Mouse (Mus musculus) forebrain, embryonic 12.5 days (tissue): ENCODE measurements at regions not wholly inside any gene's neighbourhood (a gene's known extent, or its start where the extent isn't known, plus 50 kb on each side); places are given as distances from the start of the nearest gene placed in this dataset.

Source experiments
- ATAC-seq: fragments of 200-750 bp; cut with Nextera tagmentation; 2 replicates; pipeline ENCODE4 v1.8.0; 2017; ENCODE audit warnings: moderate TSS enrichment; ENCODE audit not compliant: low FRiP score
- H3K27ac ChIP-seq: fragments of 300-500 bp; sonication (generic); 2 replicates; pipeline ENCODE4 v1.5.1; 2016; ENCODE audit warnings: mild to moderate bottlenecking
- H3K27me3 ChIP-seq: fragments of 300-500 bp; sonication (generic); 2 replicates; pipeline ENCODE4 v1.6.1; 2016; ENCODE audit warnings: mild to moderate bottlenecking
- H3K36me3 ChIP-seq: fragments of 300-500 bp; sonication (generic); replicated peaks from 2 replicates; pipeline ENCODE4 v1.6.1; 2016; ENCODE audit warnings: mild to moderate bottlenecking
- H3K4me1 ChIP-seq: fragments of 300-500 bp; sonication (generic); 2 replicates; pipeline ENCODE4 v1.6.1; 2016
- H3K4me2 ChIP-seq: fragments of 300-500 bp; sonication (generic); 2 replicates; pipeline ENCODE4 v1.6.1; 2016; ENCODE audit warnings: mild to moderate bottlenecking, moderate library complexity
- H3K4me3 ChIP-seq: fragments of 300-500 bp; sonication (generic); replicated peaks from 2 replicates; pipeline ENCODE4 v1.5.1; 2016; ENCODE audit warnings: mild to moderate bottlenecking
- H3K9ac ChIP-seq: fragments of 300-500 bp; sonication (generic); 2 replicates; pipeline ENCODE4 v1.6.1; 2016; ENCODE audit warnings: mild to moderate bottlenecking
- H3K9me3 ChIP-seq: fragments of 300-500 bp; sonication (generic); 2 replicates; pipeline ENCODE4 v1.6.1; 2016
- WGBS: fragments of 180-500 bp; shearing (Covaris S2); methylation state at CpG from one replicate; pipeline ENCODE4 v1.1.7; 2016; 5-methylcytosine and 5-hydroxymethylcytosine counted together

- no peak overlapping the region for H3K4me3 ChIP-seq
- H3K27me3 ChIP-seq, result peaks cover 13% of the 10 kb centered on the region
- no peak overlapping the region for H3K4me2 ChIP-seq
- H3K4me1 ChIP-seq, result no peaks in the 10 kb centered on the region
- ATAC-seq, result no peak
- peaks cover 10% of the 10 kb centered on the region for H3K9me3 ChIP-seq
- no peaks in the 10 kb centered on the region for H3K36me3 ChIP-seq
- H3K9ac ChIP-seq, result no peak overlapping the region
- H3K27ac ChIP-seq, result no peak overlapping the region
- WGBS, result 91% methylated on average over 5 of the region's 5 CpGs
Observed at GRCm38 (mm10) chr8:126810516-126810915, 135.1 kb downstream of the Tomm20 start.

GRCm38 (mm10) chr8:126809321-126809720 is 136.3 kb downstream of the Tomm20 start:
- peaks cover 13% of the 10 kb centered on the region for H3K27me3 ChIP-seq
- 71% methylated on average over 1 of the region's 1 CpGs for WGBS
- peaks cover 10% of the 10 kb centered on the region for H3K9me3 ChIP-seq
- H3K4me2 ChIP-seq, result no peak overlapping the region
- no peak for ATAC-seq
- no peak overlapping the region for H3K4me3 ChIP-seq
- no peak overlapping the region for H3K27ac ChIP-seq
- H3K9ac ChIP-seq, result no peak overlapping the region
- H3K36me3 ChIP-seq, result no peaks in the 10 kb centered on the region
- no peaks in the 10 kb centered on the region for H3K4me1 ChIP-seq

GRCm38 (mm10) chr8:126808496-126808895 is 137.1 kb downstream of the Tomm20 start:
- Histone ChIP-seq H3K36me3 (no peaks in the 10 kb centered on the region), H3K27me3 (peaks cover 13% of the 10 kb centered on the region), H3K27ac (no peak overlapping the region), H3K9me3 (peaks cover 9% of the 10 kb centered on the region), H3K4me3 (no peak overlapping the region), H3K4me1 (no peaks in the 10 kb centered on the region), H3K4me2 (no peak overlapping the region), H3K9ac (no peak overlapping the region)
- no peak for ATAC-seq
- 85% methylated on average over 4 of the region's 4 CpGs for WGBS

GRCm38 (mm10) chr8:126807171-126807768 is 138.4 kb downstream of the Tomm20 start:
- no peaks in the 10 kb centered on the region for H3K9me3 ChIP-seq
- ATAC-seq, result no peak
- H3K36me3 ChIP-seq, result no peaks in the 10 kb centered on the region
- H3K4me3 ChIP-seq, result no peak overlapping the region
- no peak overlapping the region for H3K9ac ChIP-seq
- H3K27ac ChIP-seq, result no peak overlapping the region
- 83% methylated on average over 8 of the region's 8 CpGs for WGBS
- no peak overlapping the region for H3K4me2 ChIP-seq
- no peaks in the 10 kb centered on the region for H3K4me1 ChIP-seq
- peaks cover 13% of the 10 kb centered on the region for H3K27me3 ChIP-seq

GRCm38 (mm10) chr8:126806591-126806990 is 139.1 kb downstream of the Tomm20 start:
- Histone ChIP-seq H3K4me3 (no peak overlapping the region), H3K27ac (no peak overlapping the region), H3K9me3 (no peaks in the 10 kb centered on the region), H3K36me3 (no peaks in the 10 kb centered on the region), H3K9ac (no peak overlapping the region), H3K4me1 (no peaks in the 10 kb centered on the region), H3K4me2 (no peak overlapping the region), H3K27me3 (peaks cover 13% of the 10 kb centered on the region)
- 93% methylated on average over 2 of the region's 2 CpGs for WGBS
- no peak for ATAC-seq

- no peak for ATAC-seq
- H3K9me3 ChIP-seq, result no peaks in the 10 kb centered on the region
- H3K27ac ChIP-seq, result no peak overlapping the region
- H3K4me1 ChIP-seq, result no peaks in the 10 kb centered on the region
- WGBS, result 88% methylated on average over 3 of the region's 3 CpGs
- no peak overlapping the region for H3K4me3 ChIP-seq
- H3K4me2 ChIP-seq, result no peak overlapping the region
- H3K9ac ChIP-seq, result no peak overlapping the region
- no peaks in the 10 kb centered on the region for H3K36me3 ChIP-seq
- H3K27me3 ChIP-seq, result peaks cover 13% of the 10 kb centered on the region
Observed at GRCm38 (mm10) chr8:126806181-126806560, 139.5 kb downstream of the Tomm20 start.

- no peak for ATAC-seq
- Histone ChIP-seq H3K36me3 (no peaks in the 10 kb centered on the region), H3K4me3 (no peak overlapping the region), H3K4me1 (no peaks in the 10 kb centered on the region), H3K27me3 (peaks cover 10% of the 10 kb centered on the region), H3K9me3 (no peaks in the 10 kb centered on the region), H3K4me2 (no peak overlapping the region), H3K27ac (peak overlapping the region; percentile 25; the same call in 1 of the 2 replicates), H3K9ac (no peak overlapping the region)
- 66% methylated on average over 13 of the region's 13 CpGs for WGBS
Observed at GRCm38 (mm10) chr8:126805365-126806180, 140.1 kb downstream of the Tomm20 start.

- H3K36me3 ChIP-seq, result no peaks in the 10 kb centered on the region
- H3K27me3 ChIP-seq, result peaks cover 6% of the 10 kb centered on the region; the same call in 1 of the 2 replicates
- H3K27ac ChIP-seq, result no peak overlapping the region
- no peaks in the 10 kb centered on the region for H3K4me1 ChIP-seq
- no peak overlapping the region for H3K4me3 ChIP-seq
- no peak overlapping the region for H3K4me2 ChIP-seq
- WGBS, result 84% methylated on average over 7 of the region's 7 CpGs
- ATAC-seq, result no peak
- no peaks in the 10 kb centered on the region for H3K9me3 ChIP-seq
- no peak overlapping the region for H3K9ac ChIP-seq
Observed at GRCm38 (mm10) chr8:126804115-126804514, 141.5 kb downstream of the Tomm20 start.

GRCm38 (mm10) chr8:126802641-126803040 is 143.0 kb downstream of the Tomm20 start:
- ATAC-seq, result no peak
- Histone ChIP-seq H3K27me3 (peaks cover 2% of the 10 kb centered on the region; the same call in 1 of the 2 replicates), H3K4me1 (no peaks in the 10 kb centered on the region), H3K4me2 (no peak overlapping the region), H3K9ac (no peak overlapping the region), H3K4me3 (no peak overlapping the region), H3K9me3 (no peaks in the 10 kb centered on the region), H3K27ac (no peak overlapping the region), H3K36me3 (no peaks in the 10 kb centered on the region)
- 79% methylated on average over 4 of the region's 4 CpGs for WGBS

GRCm38 (mm10) chr8:126800976-126801375 is 144.7 kb downstream of the Tomm20 start:
- Histone ChIP-seq H3K9me3 (no peaks in the 10 kb centered on the region), H3K27ac (no peak overlapping the region), H3K27me3 (no peaks in the 10 kb centered on the region), H3K9ac (no peak overlapping the region), H3K4me3 (no peak overlapping the region), H3K36me3 (no peaks in the 10 kb centered on the region), H3K4me2 (no peak overlapping the region), H3K4me1 (no peaks in the 10 kb centered on the region)
- WGBS, result 83% methylated on average over 6 of the region's 6 CpGs
- no peak for ATAC-seq

GRCm38 (mm10) chr8:126797571-126798334 is 147.9 kb downstream of the Tomm20 start:
- WGBS, result 87% methylated on average over 9 of the region's 9 CpGs

GRCm38 (mm10) chr8:126793657-126794056 is 152.0 kb downstream of the Tomm20 start:
- Histone ChIP-seq H3K4me3 (no peak overlapping the region), H3K9me3 (no peaks in the 10 kb centered on the region), H3K4me1 (no peaks in the 10 kb centered on the region), H3K4me2 (no peak overlapping the region), H3K27ac (no peak overlapping the region), H3K9ac (no peak overlapping the region), H3K27me3 (no peaks in the 10 kb centered on the region), H3K36me3 (no peaks in the 10 kb centered on the region)
- 82% methylated on average over 3 of the region's 3 CpGs for WGBS
- no peak for ATAC-seq

More at GRCm38 (mm10) chr8:126797571-126798334, 147.9 kb downstream of the Tomm20 start:
- no peak overlapping the region for H3K9ac ChIP-seq
- H3K4me2 ChIP-seq, result no peak overlapping the region
- H3K9me3 ChIP-seq, result no peaks in the 10 kb centered on the region
- no peak for ATAC-seq
- H3K4me1 ChIP-seq, result no peaks in the 10 kb centered on the region
- H3K4me3 ChIP-seq, result no peak overlapping the region
- no peaks in the 10 kb centered on the region for H3K36me3 ChIP-seq
- no peak overlapping the region for H3K27ac ChIP-seq
- H3K27me3 ChIP-seq, result no peaks in the 10 kb centered on the region
